Mouse (Mus musculus) inflammation-experienced regulatory T-cells (primary cell): ENCODE measurements around the gene Kremen2. TPM values are rescaled to one million over a fixed set of nuclear protein-coding genes. Genes with fewer than 3 reads are reported as not detected.

Source experiments
- polyA plus RNA-seq, 2 experiments: library from polyadenylated mRNA; unstranded; fragments of 100-300 nt; shearing (Covaris generic); gene quantifications; one replicate each; pipeline ENCODE4 v1.2.1; 2017

The Kremen2 gene
- 1 to 10 TPM; 4.9 to 7.1 TPM for polyA plus RNA-seq

GRCm38 (mm10) chr17:23745301-23746251, at the start of gene Kremen2:
Gene Kremen2, minus strand, starts transcription at chr17:23745833.

GRCm38 (mm10) chr17:23790269-23791078, 44.8 kb upstream of the Kremen2 start, which contains the start of gene Srrm2:
Gene Srrm2, plus strand, starts transcription at chr17:23790532.

GRCm38 (mm10) chr17:23785561-23786471, 40.2 kb upstream of the Kremen2 start, which contains the start of gene Flywch2:
Gene Flywch2, minus strand, starts transcription at chr17:23786081.

GRCm38 (mm10) chr17:23771284-23772218, 25.9 kb upstream of the Kremen2 start, which contains the start of gene Flywch1:
Gene Flywch1, minus strand, starts transcription at chr17:23771602.

GRCm38 (mm10) chr17:23740598-23741021, 5.0 kb downstream of the Kremen2 start, which contains the start of gene Paqr4:
Gene Paqr4, minus strand, starts transcription at chr17:23740867.

GRCm38 (mm10) chr17:23725999-23726757, 19.5 kb downstream of the Kremen2 start, which contains the start of gene Pkmyt1:
Gene Pkmyt1, plus strand, starts transcription at chr17:23726336.

GRCm38 (mm10) chr17:23722376-23723125, 23.1 kb downstream of the Kremen2 start, which contains the start of gene 1520401A03Rik:
Gene 1520401A03Rik, minus strand, starts transcription at chr17:23722783.

Other genes starting within 250 kb of the Kremen2 start
- gene Zfp213, start 181.6 kb downstream of the Kremen2 start, polyA plus RNA-seq = 10 to 100 TPM; 17.0 to 21.4 TPM
- under 1 TPM; 0.31 to 0.48 TPM for gene Zfp13, start 146.3 kb downstream of the Kremen2 start, polyA plus RNA-seq
- 1 to 10 TPM; 1.2 to 2.2 TPM for gene Zscan10, start 145.0 kb downstream of the Kremen2 start, polyA plus RNA-seq
- gene Mmp25, start 100.6 kb downstream of the Kremen2 start, polyA plus RNA-seq = 1 to 10 TPM; 1.1 to 1.9 TPM
- 1 to 10 TPM in 1 of 2 experiments, under 1 TPM in 1; 0.75 to 1.2 TPM for gene Bicdl2, start 85.3 kb downstream of the Kremen2 start, polyA plus RNA-seq
- 10 to 100 TPM; 52.2 to 57.4 TPM for gene Hcfc1r1, start 72.2 kb downstream of the Kremen2 start, polyA plus RNA-seq
- gene Thoc6, start 72.0 kb downstream of the Kremen2 start, polyA plus RNA-seq = 10 to 100 TPM; 18.6 to 37.6 TPM
- 10 to 100 TPM in 1 of 2 experiments, 1 to 10 TPM in 1; 7.3 to 15.8 TPM for gene Tnfrsf12a, start 68.4 kb downstream of the Kremen2 start, polyA plus RNA-seq
- gene Cldn6, start 66.6 kb downstream of the Kremen2 start, polyA plus RNA-seq = under 1 TPM in 1 of 2 experiments, not detected in 1; 0.39 TPM
- under 1 TPM in 1 of 2 experiments, not detected in 1; 0.71 TPM for gene Cldn9, start 61.8 kb downstream of the Kremen2 start, polyA plus RNA-seq
- 1 to 10 TPM in 1 of 2 experiments, under 1 TPM in 1; 0.49 to 1.3 TPM for gene 1520401A03Rik, start 23.1 kb downstream of the Kremen2 start, polyA plus RNA-seq
- gene Pkmyt1, start 19.5 kb downstream of the Kremen2 start, polyA plus RNA-seq = 10 to 100 TPM; 45.8 to 70.2 TPM
- 1 to 10 TPM; 6.7 to 8.1 TPM for gene Paqr4, start 5.0 kb downstream of the Kremen2 start, polyA plus RNA-seq
- 10 to 100 TPM; 38.5 to 40.7 TPM for gene Flywch1, start 25.8 kb upstream of the Kremen2 start, polyA plus RNA-seq
- 1 to 10 TPM; 6.7 to 8.0 TPM for gene Flywch2, start 40.2 kb upstream of the Kremen2 start, polyA plus RNA-seq
- 100 to 1,000 TPM; 854 to 986 TPM for gene Srrm2, start 44.7 kb upstream of the Kremen2 start, polyA plus RNA-seq
- 100 to 1,000 TPM; 516 to 639 TPM for gene Elob, start 83.3 kb upstream of the Kremen2 start, polyA plus RNA-seq
- 1 to 10 TPM in 1 of 2 experiments, not detected in 1; 3.1 TPM for gene Prss33, start 90.2 kb upstream of the Kremen2 start, polyA plus RNA-seq
- gene Prss32, start 98.0 kb upstream of the Kremen2 start, polyA plus RNA-seq = under 1 TPM in 1 of 2 experiments, not detected in 1; 0.73 TPM
- gene Prss41, start 98.3 kb upstream of the Kremen2 start, polyA plus RNA-seq = 1 to 10 TPM; 2.5 to 7.6 TPM
- not detected for gene Prss21, start 122.2 kb upstream of the Kremen2 start, polyA plus RNA-seq
- gene Dcpp1, start 135.0 kb upstream of the Kremen2 start, polyA plus RNA-seq = 10 to 100 TPM in 1 of 2 experiments, not detected in 1; 22.4 TPM
- under 1 TPM in 1 of 2 experiments, not detected in 1; 0.84 TPM for gene Dcpp2, start 135.0 kb upstream of the Kremen2 start, polyA plus RNA-seq
- 1 to 10 TPM in 1 of 2 experiments, under 1 TPM in 1; 0.43 to 5.0 TPM for gene Dcpp3, start 171.6 kb upstream of the Kremen2 start, polyA plus RNA-seq
- gene Sbp, start 195.8 kb upstream of the Kremen2 start, polyA plus RNA-seq = not detected
- not detected for gene Sbpl, start 209.4 kb upstream of the Kremen2 start, polyA plus RNA-seq
- 1 to 10 TPM in 1 of 2 experiments, not detected in 1; 1.2 TPM for gene Prss30, start 234.7 kb upstream of the Kremen2 start, polyA plus RNA-seq